Mouse (Mus musculus) CH12.LX (cell line): ENCODE data around the gene Grtp1. TPM values are rescaled to one million over a fixed set of nuclear protein-coding genes. Genes with fewer than 3 reads are reported as not detected.

Experiments
- DNase-seq: peaks from one replicate; pipeline ENCODE4 v3.0.0-alpha.2; 2013; ENCODE audit errors: extremely low read depth
- H3K27ac ChIP-seq: 2 replicates; pipeline ENCODE4 v1.5.1; 2012; ENCODE audit warnings: low read depth, mild to moderate bottlenecking, control low read depth, moderate library complexity; ENCODE audit not compliant: insufficient read depth
- H3K27me3 ChIP-seq: replicated peaks from 2 replicates; pipeline ENCODE3; 2012; ENCODE audit warnings: inconsistent platforms
- H3K36me3 ChIP-seq, 2 experiments: replicated peaks in 1 of 2; 2 replicates each; pipeline versions ENCODE3 to v1.6.1; 2012; ENCODE audit warnings: inconsistent platforms in 1 of 2, low read length in 1 of 2, mild to moderate bottlenecking in 1 of 2, mixed read lengths in 1 of 2, moderate library complexity in 1 of 2; ENCODE audit not compliant: control insufficient read depth in 1 of 2, insufficient read depth in 1 of 2
- H3K4me1 ChIP-seq, 2 experiments: 2 replicates each; pipeline ENCODE4 v1.6.1; 2012; ENCODE audit warnings: inconsistent platforms in 1 of 2, moderate library complexity in 1 of 2; ENCODE audit not compliant: insufficient read depth in 2 of 2, control insufficient read depth in 1 of 2
- H3K4me2 ChIP-seq: 2 replicates; pipeline ENCODE4 v1.6.1; 2012; ENCODE audit warnings: low read depth, mild to moderate bottlenecking, control low read depth; ENCODE audit not compliant: poor library complexity, insufficient read depth, severe bottlenecking
- H3K4me3 ChIP-seq, 3 experiments: fragments of 150-350 bp in 1 of 3; sonication (generic) in 1 of 3; replicated peaks in 1 of 3; 2 replicates each; pipeline versions ENCODE3 to v1.5.1; 2011 to 2012; ENCODE audit warnings: low read depth in 2 of 3, low read length in 2 of 3, mild to moderate bottlenecking in 2 of 3, moderate library complexity in 2 of 3, control low read depth in 1 of 3, improper control_type of control experiment in 1 of 3, inconsistent platforms in 1 of 3, mixed read lengths in 1 of 3; ENCODE audit not compliant: poor library complexity in 1 of 3
- H3K79me2 ChIP-seq: replicated peaks from 2 replicates; pipeline ENCODE4 v1.6.1; 2012; ENCODE audit warnings: mild to moderate bottlenecking, moderate library complexity; ENCODE audit not compliant: control insufficient read depth, poor library complexity, insufficient read depth, severe bottlenecking; ENCODE audit errors: extremely low read depth
- H3K9ac ChIP-seq: 2 replicates; pipeline ENCODE4 v1.6.1; 2012; ENCODE audit warnings: low read depth, mild to moderate bottlenecking, control low read depth, moderate library complexity; ENCODE audit not compliant: insufficient read depth
- H3K9me3 ChIP-seq: replicated peaks from 2 replicates; pipeline ENCODE3; 2012; ENCODE audit warnings: low read length, inconsistent platforms, mixed read lengths
- CTCF ChIP-seq, 2 experiments: IDR thresholded peaks in 1 of 2; conservative IDR thresholded peaks in 1 of 2; 2 replicates each; pipeline ENCODE4 v1.5.1; 2011 to 2012; ENCODE audit warnings: low read depth in 2 of 2, low read length in 2 of 2, improper control_type of control experiment in 1 of 2, inconsistent platforms in 1 of 2, mild to moderate bottlenecking in 1 of 2, moderate library complexity in 1 of 2
- E2F4 ChIP-seq: IDR thresholded peaks from 2 replicates; pipeline ENCODE4 v1.6.1; 2011; ENCODE audit warnings: low read depth, low read length, improper control_type of control experiment; ENCODE audit not compliant: insufficient replicate concordance
- ETS1 ChIP-seq: conservative IDR thresholded peaks from 2 replicates; pipeline ENCODE4 v1.6.1; 2012; ENCODE audit warnings: low read depth, mild to moderate bottlenecking, inconsistent platforms, low read length, improper control_type of control experiment, moderate library complexity
- IRF4 ChIP-seq: IDR thresholded peaks from 2 replicates; pipeline ENCODE4 v1.6.1; 2014; ENCODE audit warnings: low read depth, mild to moderate bottlenecking, inconsistent platforms, low read length, improper control_type of control experiment
- JUN ChIP-seq: IDR thresholded peaks from 2 replicates; pipeline ENCODE4 v1.6.1; 2011; ENCODE audit warnings: low read depth, mild to moderate bottlenecking, low read length, improper control_type of control experiment, moderate library complexity; ENCODE audit not compliant: insufficient read depth
- JUND ChIP-seq: conservative IDR thresholded peaks from 2 replicates; pipeline ENCODE4 v1.6.1; 2011; ENCODE audit warnings: low read depth, low read length, improper control_type of control experiment
- KAT2A ChIP-seq: IDR thresholded peaks from 2 replicates; pipeline ENCODE4 v1.6.1; 2012; ENCODE audit warnings: low read length, improper control_type of control experiment, inconsistent platforms; ENCODE audit not compliant: insufficient replicate concordance
- MAFK ChIP-seq: IDR thresholded peaks from 2 replicates; pipeline ENCODE4 v1.6.1; 2011; ENCODE audit warnings: low read length, improper control_type of control experiment; ENCODE audit not compliant: insufficient replicate concordance
- MAZ ChIP-seq: IDR thresholded peaks from 2 replicates; pipeline ENCODE4 v1.6.1; 2012; ENCODE audit warnings: low read depth, mild to moderate bottlenecking, inconsistent platforms, low read length, improper control_type of control experiment, moderate library complexity
- MEF2A ChIP-seq: IDR thresholded peaks from 2 replicates; pipeline ENCODE4 v1.6.1; 2014; ENCODE audit warnings: low read depth, mild to moderate bottlenecking, inconsistent platforms, low read length, improper control_type of control experiment, borderline replicate concordance
- MXI1 ChIP-seq: IDR thresholded peaks from 2 replicates; pipeline ENCODE4 v1.6.1; 2011; ENCODE audit warnings: mild to moderate bottlenecking, low read depth, low read length, improper control_type of control experiment
- NELFE ChIP-seq: IDR thresholded peaks from 2 replicates; pipeline ENCODE4 v1.6.1; 2011; ENCODE audit warnings: low read depth, low read length, improper control_type of control experiment
- POLR2AphosphoS2 ChIP-seq: IDR thresholded peaks from 2 replicates; pipeline ENCODE4 v1.6.1; 2011; ENCODE audit warnings: low read depth, low read length, improper control_type of control experiment
- RAD21 ChIP-seq: IDR thresholded peaks from 2 replicates; pipeline ENCODE4 v1.6.1; 2011; ENCODE audit warnings: low read depth, mild to moderate bottlenecking, low read length, improper control_type of control experiment, moderate library complexity
- RCOR1 ChIP-seq: conservative IDR thresholded peaks from 2 replicates; pipeline ENCODE4 v1.6.1; 2012; ENCODE audit warnings: low read depth, mild to moderate bottlenecking, inconsistent platforms, low read length, improper control_type of control experiment
- SIN3A ChIP-seq: IDR thresholded peaks from 2 replicates; pipeline ENCODE4 v1.6.1; 2012; ENCODE audit warnings: low read length, improper control_type of control experiment, inconsistent platforms
- SMC3 ChIP-seq: IDR thresholded peaks from 2 replicates; pipeline ENCODE4 v1.6.1; 2011; ENCODE audit warnings: low read depth, low read length, improper control_type of control experiment
- TCF12 ChIP-seq: IDR thresholded peaks from 2 replicates; pipeline ENCODE4 v1.6.1; 2014; ENCODE audit warnings: low read depth, mild to moderate bottlenecking, inconsistent platforms, low read length, improper control_type of control experiment
- USF1 ChIP-seq: IDR thresholded peaks from 2 replicates; pipeline ENCODE4 v1.6.1; 2014; ENCODE audit warnings: low read depth, mild to moderate bottlenecking, inconsistent platforms, low read length, improper control_type of control experiment
- ZC3H11A ChIP-seq: IDR thresholded peaks from 2 replicates; pipeline ENCODE4 v1.6.1; 2012; ENCODE audit warnings: low read depth, mild to moderate bottlenecking, inconsistent platforms, low read length, improper control_type of control experiment
- ZKSCAN1 ChIP-seq: IDR thresholded peaks from 2 replicates; pipeline ENCODE4 v1.6.1; 2012; ENCODE audit warnings: low read depth, inconsistent platforms, low read length, improper control_type of control experiment, borderline replicate concordance
- ZMIZ1 ChIP-seq: IDR thresholded peaks from 2 replicates; pipeline ENCODE4 v1.6.1; 2012; ENCODE audit warnings: low read depth, mild to moderate bottlenecking, inconsistent platforms, low read length, improper control_type of control experiment
- dilution Hi-C: fragments of 300-500 bp; cut with MboI; formaldehyde crosslinking; loops from 2 replicates; pipeline ENCODE4 v1.14.3; 2020; ENCODE audit warnings: low sequenced_read_pairs; ENCODE audit not compliant: extremely low pct_unique_long_range_greater_than_20kb, extremely low pct_ligation_motif_present
- in situ Hi-C: fragments of 300-500 bp; cut with MboI; formaldehyde crosslinking; loops from 3 replicates; pipeline ENCODE4 v1.14.3; 2019; ENCODE audit warnings: low sequenced_read_pairs, low pct_ligation_motif_present, low pct_unique_long_range_greater_than_20kb, mixed read lengths
- polyA plus RNA-seq: library from polyadenylated mRNA; unstranded; fragments of >175 nt; gene quantifications from 2 replicates; pipeline ENCODE4 v1.2.1, GENCODE M21; 2012; ENCODE audit warnings: low read depth; ENCODE audit not compliant: insufficient read length
- total RNA-seq, 2 experiments: library from RNA; depleted of rRNA; stranded (reverse); fragments of 300-350 nt in 1 of 2; fragments of >200 nt in 1 of 2; gene quantifications; 2 replicates each; pipeline ENCODE4 v1.2.3; 2012 to 2014

Gene Grtp1
- total and polyA plus RNA-seq, 3 experiments = 0.04 to 0.13 TPM; not detected in 1

DNA sequence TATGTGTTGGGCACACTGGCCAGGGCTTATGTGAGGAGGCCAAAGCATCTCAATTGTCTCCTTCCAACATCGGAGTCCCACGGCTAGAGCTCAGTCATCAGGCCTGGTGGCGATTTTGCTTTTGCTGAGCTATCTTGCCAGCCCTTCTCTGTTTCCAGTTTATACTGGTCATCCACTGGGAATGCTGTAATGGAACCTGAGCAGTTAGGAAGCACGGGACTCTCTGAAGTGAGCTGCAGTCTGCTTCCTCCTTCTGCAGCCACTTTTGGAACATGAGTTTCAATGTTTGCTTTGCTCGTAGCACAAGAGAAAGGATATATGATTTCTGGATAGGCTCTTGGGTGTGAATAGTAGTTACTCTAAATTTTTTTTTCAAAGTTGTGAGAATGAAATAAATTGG lies 36.1 kb downstream of the Grtp1 start:
- H3K79me2 ChIP-seq = peaks cover 23% of the 10 kb centered on the region; the same call in 1 of the 2 replicates
- no peak for DNase-seq
- H3K9ac ChIP-seq = no peak overlapping the region
- no peak overlapping the region for H3K27ac ChIP-seq
- no peak overlapping the region for H3K4me3 ChIP-seq
- no peaks in the 10 kb centered on the region for H3K9me3 ChIP-seq
- dilution Hi-C loops = no loop called here
- in situ Hi-C loops = no loop called here
- peaks cover 8 to 30% of the 10 kb centered on the region in 2 experiments for H3K4me1 ChIP-seq
- H3K36me3 ChIP-seq = peaks cover 20 to 47% of the 10 kb centered on the region in 2 experiments
- H3K27me3 ChIP-seq = peaks cover 4% of the 10 kb centered on the region
- TF ChIP-seq E2F4 (no peak), JUN (no peak), NELFE (no peak), SIN3A (no peak), RCOR1 (no peak), ETS1 (no peak), MAFK (no peak), KAT2A (no peak), TCF12 (no peak), POLR2AphosphoS2 (no peak), SMC3 (no peak), CTCF (conservative IDR thresholded peaks at IDR 0.05 in 1 of 2, IDR thresholded peaks at IDR 0.05 in 1 of 2; ENCODE audit: low read depth in 2 of 2, low read length in 2 of 2) (no peak), USF1 (no peak), MXI1 (no peak), ZC3H11A (no peak)
- TF ChIP-seq, all 38 proteins: peak for 0
- H3K4me2 ChIP-seq = no peak overlapping the region

DNA sequence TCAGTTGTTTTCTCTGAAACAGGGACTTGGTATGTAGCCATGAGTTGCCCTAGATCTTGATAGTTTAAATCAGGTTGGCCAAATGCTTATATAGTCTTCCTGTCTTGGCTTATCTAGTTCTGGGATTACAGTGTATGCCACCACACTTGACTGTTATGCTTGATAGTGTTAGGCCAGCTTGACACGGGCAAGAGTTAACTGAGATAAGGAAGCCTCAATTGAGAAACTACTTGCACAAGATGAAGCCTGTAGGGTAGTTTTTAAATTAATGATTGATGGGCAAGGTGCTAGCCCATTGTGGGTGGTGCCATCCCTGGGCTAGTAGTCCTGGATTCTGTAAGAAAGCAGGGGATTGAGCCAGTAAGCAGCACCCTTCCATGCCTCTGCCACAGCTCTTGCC lies 36.9 kb downstream of the Grtp1 start:
- Histone ChIP-seq H3K27ac (no peak overlapping the region), H3K4me2 (no peak overlapping the region), H3K79me2 (peaks cover 23% of the 10 kb centered on the region; the same call in 1 of the 2 replicates), H3K4me1 (peaks cover 8 to 31% of the 10 kb centered on the region in 2 experiments), H3K27me3 (peaks cover 7% of the 10 kb centered on the region), H3K4me3 (no peak overlapping the region), H3K9ac (no peak overlapping the region), H3K9me3 (no peaks in the 10 kb centered on the region), H3K36me3 (peaks cover 13 to 39% of the 10 kb centered on the region in 2 experiments)
- DNase-seq = no peak
- dilution Hi-C loops (no loop called here), in situ Hi-C loops (no loop called here)
- TF ChIP-seq IRF4 = no peak
- TF ChIP-seq ETS1 = no peak
- no peak for TF ChIP-seq NELFE
- no peak for TF ChIP-seq MAZ
- no peak for TF ChIP-seq ZMIZ1
- TF ChIP-seq JUND = no peak
- TF ChIP-seq RAD21 = no peak
- TF ChIP-seq MEF2A = no peak
- TF ChIP-seq ZKSCAN1 = no peak
